Mouse (Mus musculus): ENCODE results near the gene Gm9573. TPM values are rescaled to one million over a fixed set of nuclear protein-coding genes. Genes with fewer than 3 reads are reported as not detected.

Gm9573 gene
- not detected in 2 replicates for polyA plus RNA-seq (2012; ENCODE audit: low replicate concordance)

DNA sequence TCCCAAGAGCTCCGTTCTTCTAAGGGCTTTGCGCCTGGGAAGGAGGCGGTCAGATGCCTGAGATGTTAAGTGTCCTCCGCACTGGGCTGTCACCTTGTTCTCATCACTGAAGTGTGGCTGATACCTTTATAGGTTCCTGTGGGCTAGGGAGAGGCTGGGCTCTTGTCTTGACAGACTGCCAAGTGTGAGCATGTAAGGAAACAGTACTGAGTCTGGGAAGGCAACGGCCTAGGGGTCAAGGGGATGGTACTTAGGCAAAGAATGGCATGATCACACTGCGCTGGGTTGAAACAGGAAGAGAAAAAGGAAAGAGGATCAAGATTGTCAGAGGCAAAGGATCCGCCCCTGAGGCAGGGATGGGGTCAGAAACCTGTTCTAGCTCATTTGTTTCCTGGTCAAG lies at the start of gene Gm9573:
Gene Gm9573, minus strand, starts transcription at position 101 of the 400 bp plus-strand sequence.

DNA sequence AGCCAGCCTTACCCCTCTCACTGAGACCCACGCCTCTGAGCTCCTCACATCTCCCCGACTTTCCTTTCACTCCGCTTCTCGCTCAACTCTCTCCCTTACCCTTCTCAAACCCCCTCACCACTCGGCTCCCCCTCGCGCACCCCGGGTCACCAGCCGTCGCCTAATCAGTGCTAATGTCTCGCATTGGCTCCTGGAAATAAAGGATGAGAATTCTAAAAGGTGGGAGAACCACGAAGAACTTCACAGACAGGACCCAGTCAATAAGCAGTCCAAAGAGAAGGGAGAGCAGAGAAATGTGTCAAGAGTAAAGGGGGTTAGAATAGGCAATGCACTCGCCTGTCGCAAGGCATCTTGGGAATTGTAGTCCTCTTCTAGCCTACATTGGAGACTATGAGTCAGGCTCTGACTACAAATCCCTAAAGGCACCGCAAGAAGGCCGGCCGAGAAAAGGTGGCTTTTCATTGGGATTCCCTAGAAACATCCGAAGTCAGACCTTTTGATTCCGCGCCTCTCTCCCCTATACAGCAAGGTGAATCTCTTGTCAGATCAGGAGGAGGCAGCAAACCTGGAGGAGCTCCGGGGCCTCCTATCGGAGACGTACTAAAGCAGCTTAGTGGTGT lies 47.1 kb upstream of the Gm9573 start, which contains the start of gene Gtf2h4:
Gene Gtf2h4, minus strand, starts transcription at position 324 of the 620 bp plus-strand sequence.

DNA sequence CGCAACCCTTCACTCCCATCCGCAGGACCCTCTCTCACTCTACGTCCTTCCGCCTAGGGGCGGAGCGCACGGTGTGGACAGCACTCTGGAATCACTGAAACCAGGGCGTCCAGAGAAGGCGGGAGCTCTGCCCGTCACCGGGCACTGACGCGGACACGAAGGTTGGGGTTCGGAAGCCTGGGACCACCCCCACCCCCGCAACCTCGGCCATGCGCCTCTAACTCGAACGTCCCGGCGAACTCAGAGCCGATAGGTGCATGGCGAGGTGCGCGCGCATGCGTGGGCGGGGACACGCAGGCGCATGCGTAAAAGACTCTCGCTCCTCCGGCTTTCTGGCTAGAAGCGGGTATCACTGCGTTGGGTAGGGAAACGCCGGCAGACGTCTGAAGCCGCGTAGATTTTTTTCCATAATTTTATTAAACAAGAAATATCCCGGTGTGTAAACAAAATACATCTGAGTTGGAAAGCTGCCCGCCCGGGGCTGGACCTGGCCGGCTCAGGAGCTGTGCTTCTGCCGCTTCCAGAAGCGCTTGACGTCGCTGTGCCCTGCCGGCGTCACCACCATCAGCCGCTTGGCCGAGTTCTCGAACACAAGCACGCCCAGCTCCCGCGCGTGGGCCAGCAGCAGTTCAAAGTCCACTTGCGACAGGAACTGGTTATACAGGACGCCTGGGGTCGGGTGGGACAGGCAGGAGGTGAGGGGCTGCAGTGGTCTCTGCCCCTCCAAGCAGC lies 41.1 kb upstream of the Gm9573 start, which contains the start of gene Vars2:
Gene Vars2, minus strand, starts transcription at position 259 of the 732 bp plus-strand sequence.

DNA sequence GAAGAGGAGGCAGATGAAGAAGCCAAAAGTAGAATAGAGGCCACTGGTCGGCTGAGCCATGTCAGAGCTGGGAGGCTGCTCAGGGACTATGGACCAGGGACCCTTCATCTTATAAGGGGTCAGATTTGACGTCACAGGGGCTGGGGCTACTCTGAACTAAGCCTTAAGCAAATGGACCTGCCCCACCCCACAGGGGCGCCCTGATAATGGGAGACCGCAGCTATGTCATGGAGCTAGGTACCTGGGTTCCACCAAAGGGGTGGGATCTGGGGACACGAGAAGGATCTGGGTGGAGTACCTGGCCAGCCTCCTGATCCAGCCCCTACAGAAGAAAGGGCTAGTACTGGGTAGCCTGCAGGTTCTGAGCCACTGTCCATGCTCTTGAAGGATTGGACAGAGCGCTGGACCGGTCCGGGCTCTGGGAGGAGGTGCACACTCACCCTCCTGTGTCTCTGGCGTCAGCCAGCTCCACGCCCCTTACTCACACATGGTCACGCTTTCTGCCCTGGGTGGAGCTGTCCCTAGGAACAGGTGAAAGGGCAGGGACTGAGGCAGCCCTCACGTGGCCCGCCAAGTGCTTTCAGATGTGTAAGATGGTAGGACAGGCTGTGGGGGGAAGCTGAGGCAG lies 17.3 kb upstream of the Gm9573 start, which contains the start of gene Mucl3:
Gene Mucl3, minus strand, starts transcription at position 87 of the 628 bp plus-strand sequence.

DNA sequence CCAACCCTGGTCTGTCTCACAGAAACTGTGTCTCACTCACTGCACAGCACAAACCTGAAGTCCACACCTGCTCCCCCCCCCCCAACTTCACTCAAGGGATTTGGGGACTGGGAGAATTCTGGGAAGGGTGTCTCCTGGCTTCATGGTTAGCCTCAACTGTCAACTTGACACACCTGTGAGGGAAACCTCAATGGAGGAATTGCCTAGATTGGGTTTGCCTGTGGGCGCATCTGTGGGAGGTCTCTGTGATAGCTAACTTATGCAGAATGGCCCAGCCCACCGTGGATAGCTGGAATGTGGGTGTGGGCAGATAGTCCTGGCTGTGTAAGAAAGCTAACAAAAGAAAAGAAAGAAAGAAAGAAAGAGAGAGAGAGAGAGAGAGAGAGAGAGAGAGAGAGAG lies 25.2 kb downstream of the Gm9573 start, which contains the start of gene Sfta2:
Gene Sfta2, plus strand, starts transcription at position 301 of the 400 bp plus-strand sequence.

Other genes with a start within 250 kb of the Gm9573 start
- gene H2-Q4, start 247.0 kb downstream of the Gm9573 start, polyA plus RNA-seq (2012; ENCODE audit: low replicate concordance): 331 and 730 TPM in 2 replicates
- gene H2-Q6, start 201.8 kb downstream of the Gm9573 start, polyA plus RNA-seq (2012; ENCODE audit: low replicate concordance): 245 and 559 TPM in 2 replicates
- gene H2-Q7, start 187.5 kb downstream of the Gm9573 start, polyA plus RNA-seq (2012; ENCODE audit: low replicate concordance): 90.4 and 146 TPM in 2 replicates
- gene H2-Q10, start 156.5 kb downstream of the Gm9573 start, polyA plus RNA-seq (2012; ENCODE audit: low replicate concordance): 8.2 and 27.0 TPM in 2 replicates
- not detected in 2 replicates for gene Pou5f1, start 120.6 kb downstream of the Gm9573 start, polyA plus RNA-seq (2012; ENCODE audit: low replicate concordance)
- gene Tcf19, start 109.8 kb downstream of the Gm9573 start, polyA plus RNA-seq (2012; ENCODE audit: low replicate concordance): 21.6 and 39.6 TPM in 2 replicates
- 6.7 and 8.3 TPM in 2 replicates for gene Cchcr1, start 109.5 kb downstream of the Gm9573 start, polyA plus RNA-seq (2012; ENCODE audit: low replicate concordance)
- gene Psors1c2, start 93.4 kb downstream of the Gm9573 start, polyA plus RNA-seq (2012; ENCODE audit: low replicate concordance): not detected in 2 replicates
- 0.04 and 0.15 TPM in 2 replicates for gene Cdsn, start 74.5 kb downstream of the Gm9573 start, polyA plus RNA-seq (2012; ENCODE audit: low replicate concordance)
- 0.59 TPM in 1 of 2 replicates, not detected in the other for gene 2300002M23Rik, start 59.2 kb downstream of the Gm9573 start, polyA plus RNA-seq (2012; ENCODE audit: low replicate concordance)
- not detected in 2 replicates for gene Sfta2, start 25.1 kb downstream of the Gm9573 start, polyA plus RNA-seq (2012; ENCODE audit: low replicate concordance)
- gene Mucl3, start 17.1 kb upstream of the Gm9573 start, polyA plus RNA-seq (2012; ENCODE audit: low replicate concordance): not detected in 2 replicates
- gene Vars2, start 41.0 kb upstream of the Gm9573 start, polyA plus RNA-seq (2012; ENCODE audit: low replicate concordance): 46.5 and 99.2 TPM in 2 replicates
- 8.3 and 11.4 TPM in 2 replicates for gene Gtf2h4, start 47.1 kb upstream of the Gm9573 start, polyA plus RNA-seq (2012; ENCODE audit: low replicate concordance)
- gene Ddr1, start 78.0 kb upstream of the Gm9573 start, polyA plus RNA-seq (2012; ENCODE audit: low replicate concordance): 16.9 and 62.8 TPM in 2 replicates
- 8.4 and 14.3 TPM in 2 replicates for gene Ier3, start 195.0 kb upstream of the Gm9573 start, polyA plus RNA-seq (2012; ENCODE audit: low replicate concordance)
- gene Flot1, start 196.6 kb upstream of the Gm9573 start, polyA plus RNA-seq (2012; ENCODE audit: low replicate concordance): 36.3 and 38.3 TPM in 2 replicates
- 31.4 and 191 TPM in 2 replicates for gene Tubb5, start 211.7 kb upstream of the Gm9573 start, polyA plus RNA-seq (2012; ENCODE audit: low replicate concordance)
- 12.5 and 21.7 TPM in 2 replicates for gene Mdc1, start 214.9 kb upstream of the Gm9573 start, polyA plus RNA-seq (2012; ENCODE audit: low replicate concordance)
- gene Nrm, start 234.7 kb upstream of the Gm9573 start, polyA plus RNA-seq (2012; ENCODE audit: low replicate concordance): 23.3 and 52.1 TPM in 2 replicates
- 342 and 589 TPM in 2 replicates for gene Ppp1r18, start 239.0 kb upstream of the Gm9573 start, polyA plus RNA-seq (2012; ENCODE audit: low replicate concordance)

Measured in hematopoietic multipotent progenitor cell, adult 10-12 weeks (in vitro differentiated cells).